Mouse (Mus musculus) common myeloid progenitor, adult 5-6 weeks (primary cell): Measurements from ENCODE around the gene Tfap4. TPM values are rescaled to one million over a fixed set of nuclear protein-coding genes. Genes with fewer than 3 reads are reported as not detected.
A peak's percentile ranks its signal among the peaks of the same experiment; 100 is the strongest.
"Not testable (repeated sequence)": the region's sequence is repeated elsewhere in the genome, so short reads cannot be mapped to it uniquely, and the experiment has no call there.

Experiments used
- ATAC-seq: replicated peaks from 2 replicates; pipeline ENCODE4 v1.8.0; 2016; ENCODE audit warnings: low read depth, mild to moderate bottlenecking, moderate TSS enrichment, inconsistent platforms; ENCODE audit not compliant: poor library complexity, severe bottlenecking
- total RNA-seq: library from RNA; stranded (forward); fragments of 200-1000, 187-1606 nt; gene quantifications from 2 replicates; pipeline ENCODE4 v1.2.3, GENCODE M21; 2017

Tfap4 gene
- total RNA-seq, 1 experiment from 2014 or later: 60.7 TPM

DNA sequence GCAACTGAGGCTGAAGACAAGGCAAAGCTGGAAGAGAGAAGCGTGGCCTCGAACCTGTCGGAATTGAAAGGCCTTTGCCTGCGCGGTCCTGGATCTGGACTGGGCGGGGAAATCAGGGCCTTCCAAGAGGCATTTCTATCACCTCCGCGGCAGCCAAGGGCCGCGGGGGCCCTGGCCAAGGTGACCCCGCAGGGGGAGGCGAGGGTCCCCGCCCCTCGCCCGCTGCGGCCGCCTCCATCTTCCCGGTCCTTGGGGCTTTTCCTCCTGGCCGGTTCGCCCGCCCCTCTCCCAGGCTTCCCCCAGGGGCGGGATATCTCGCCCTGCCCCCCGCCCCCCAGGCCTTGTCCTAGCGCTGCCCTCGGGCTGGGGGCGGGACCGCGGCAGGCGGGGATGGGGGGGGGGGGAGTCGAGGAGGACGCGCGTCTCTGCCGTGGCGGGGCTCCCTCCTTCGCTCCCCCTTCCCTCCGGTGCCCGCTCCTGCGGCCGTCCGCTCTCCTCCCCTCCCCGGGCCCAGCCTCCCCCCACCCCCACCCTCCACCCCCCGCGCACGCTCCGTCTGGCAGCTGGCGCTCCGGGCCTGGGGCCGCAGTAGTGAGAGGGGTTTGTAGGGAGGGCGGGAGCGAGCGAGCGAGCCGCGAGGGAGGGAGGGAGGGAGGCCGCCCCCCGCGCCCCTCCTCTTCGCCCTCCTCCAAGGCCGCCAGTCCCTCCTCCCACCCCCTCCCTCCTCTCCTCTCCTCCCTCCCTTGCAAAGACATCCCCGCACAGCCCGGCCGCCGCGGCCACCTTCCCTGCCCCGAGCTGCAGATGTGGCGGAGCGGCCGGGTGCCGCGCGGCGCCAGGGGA, 34.5 kb upstream of the Tfap4 start, which contains the start of gene Glis2:
Gene Glis2, plus strand, starts transcription at position 743 of the 843 bp plus-strand sequence.
- ATAC-seq: peak; percentile 28

DNA sequence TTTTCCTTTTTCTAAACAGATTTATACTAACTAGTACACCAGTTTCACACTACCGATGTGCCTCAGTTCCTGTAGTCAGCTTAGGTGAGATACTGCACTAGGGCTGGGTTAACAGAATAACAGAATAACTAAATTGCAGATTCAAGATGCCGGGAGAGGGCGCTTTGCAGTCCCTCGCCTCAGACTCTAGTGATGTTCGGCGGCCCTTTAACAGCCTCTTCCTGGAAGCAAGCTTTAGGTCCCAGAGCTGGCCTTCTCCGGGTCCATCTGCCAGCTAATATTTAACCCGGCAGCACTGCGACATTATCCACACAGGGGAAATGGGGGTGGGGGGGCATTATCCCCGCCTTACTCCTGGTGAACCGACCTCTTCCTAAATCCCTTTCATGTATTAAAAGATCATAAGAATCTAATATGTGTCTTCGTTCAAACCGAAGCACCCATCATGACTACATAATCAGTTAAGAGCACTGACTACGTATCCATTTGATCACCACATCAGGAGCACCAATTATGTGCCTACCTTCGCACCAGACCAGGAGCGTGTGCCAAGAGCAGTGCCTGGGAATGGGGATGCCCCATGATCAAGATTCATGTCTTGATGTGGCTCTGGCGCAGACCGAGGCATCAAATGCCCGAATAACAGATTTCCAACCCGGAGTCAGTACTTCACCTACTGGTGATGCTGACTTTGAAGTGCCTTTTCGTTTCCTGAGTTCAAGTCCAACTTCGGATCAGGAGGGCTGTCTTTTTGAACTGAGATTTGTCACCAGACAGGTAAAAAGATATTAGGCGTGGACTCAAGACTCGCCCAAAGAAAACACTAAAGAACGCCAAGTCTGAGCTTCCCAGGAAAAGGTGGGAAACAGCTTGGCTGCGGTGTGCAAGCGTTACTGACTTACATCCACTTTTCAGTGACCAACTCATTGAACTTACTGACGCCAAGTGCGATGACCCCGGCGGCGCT, 33.5 kb upstream of the Tfap4 start:
- peak; percentile 51 for ATAC-seq

DNA sequence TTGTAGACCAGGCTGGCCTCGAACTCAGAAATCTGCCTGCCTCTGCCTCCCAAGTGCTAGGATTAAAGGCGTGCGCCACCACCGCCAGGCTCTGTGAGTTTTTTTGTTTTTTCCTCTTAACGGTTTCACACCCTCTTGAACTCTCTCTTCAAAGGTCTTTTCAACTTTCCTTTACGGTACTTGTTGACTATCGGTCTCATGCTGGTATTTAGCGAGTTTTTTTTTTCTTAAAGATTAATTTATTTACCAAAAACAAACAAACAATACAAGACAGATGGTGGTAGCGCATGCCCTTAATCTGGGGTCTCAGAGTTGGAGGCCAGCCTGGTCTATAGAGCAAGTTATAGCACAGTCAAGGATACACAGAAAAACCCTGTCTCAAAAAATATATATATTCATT, 30.6 kb upstream of the Tfap4 start:
- ATAC-seq: no peak

GRCm38 (mm10) chr16:4587516-4588210, 28.0 kb upstream of the Tfap4 start:
- ATAC-seq: no peak

DNA sequence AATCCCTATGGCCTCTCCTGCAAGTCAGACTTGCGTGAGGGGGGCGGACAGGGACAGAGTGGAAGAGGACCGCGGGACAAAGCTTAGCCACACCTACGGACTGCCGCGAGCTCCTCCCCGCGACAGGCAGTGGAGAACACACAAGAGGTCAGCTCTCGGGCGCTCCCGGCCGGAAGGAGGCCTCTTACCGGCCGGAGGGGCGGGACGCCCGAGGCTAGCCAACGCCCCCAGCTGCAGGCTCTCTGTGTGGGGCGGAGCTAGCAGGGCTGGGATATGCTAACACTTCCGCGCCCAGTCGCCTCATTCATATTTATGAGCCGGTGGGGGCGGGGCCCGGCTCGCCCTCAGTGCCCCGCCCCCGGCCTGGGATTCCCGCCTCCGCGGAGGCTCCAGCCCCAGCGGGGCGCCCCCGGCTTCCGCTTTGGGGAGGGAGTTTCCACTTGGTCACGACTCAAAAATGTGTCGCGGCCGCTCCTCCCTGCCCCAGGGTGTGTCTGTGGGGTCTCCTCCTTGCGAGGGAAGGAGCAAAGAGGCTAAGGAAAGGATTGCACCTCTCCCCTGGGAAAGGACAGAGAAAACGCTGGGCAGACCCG, 27.0 kb upstream of the Tfap4 start:
- ATAC-seq: peak; percentile 94

- ATAC-seq: peak; percentile 4; the same call in 1 of the 2 replicates
These were observed 26.2 kb upstream of the Tfap4 start for GRCm38 (mm10) chr16:4585642-4586530.

DNA sequence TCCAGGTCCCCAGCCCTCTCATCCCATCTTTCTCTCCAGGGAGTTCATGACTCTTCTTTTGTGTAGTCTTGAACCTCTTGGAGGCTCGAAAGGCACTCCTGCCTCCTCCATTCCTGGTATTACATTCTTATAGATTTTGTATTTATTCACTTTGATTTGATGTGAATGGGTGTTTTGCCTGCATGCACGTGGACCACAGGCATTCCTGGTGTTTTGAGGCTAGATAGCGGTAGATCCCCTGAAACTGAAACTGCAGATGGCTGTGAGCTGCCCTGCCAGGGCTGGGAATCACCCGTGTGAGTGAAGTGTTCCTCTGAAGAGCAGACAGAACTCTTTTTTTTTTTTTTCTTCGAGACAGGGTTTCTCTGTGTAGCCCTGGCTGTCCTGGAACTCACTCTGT, 24.8 kb upstream of the Tfap4 start:
- no peak for ATAC-seq

DNA sequence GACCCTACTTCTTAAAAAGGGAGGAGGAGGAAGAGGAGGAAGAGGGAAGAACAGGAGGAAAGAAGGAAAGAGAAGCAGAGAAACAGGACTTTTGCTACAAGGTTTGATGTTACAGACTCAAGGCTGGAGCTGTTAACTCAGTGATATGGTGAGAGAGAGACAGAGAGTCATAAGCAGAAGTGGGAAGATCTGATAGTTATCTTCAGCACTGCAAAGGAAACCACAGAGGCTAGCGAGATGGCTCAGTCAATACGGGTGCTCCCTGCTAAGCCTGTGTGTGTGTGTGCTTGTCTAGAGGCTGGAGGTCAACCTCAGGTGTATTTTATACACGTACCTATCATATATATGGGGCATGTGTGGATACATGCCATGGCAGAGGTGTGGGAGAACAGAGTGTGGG, 24.2 kb upstream of the Tfap4 start:
- peak; percentile 59 for ATAC-seq

DNA sequence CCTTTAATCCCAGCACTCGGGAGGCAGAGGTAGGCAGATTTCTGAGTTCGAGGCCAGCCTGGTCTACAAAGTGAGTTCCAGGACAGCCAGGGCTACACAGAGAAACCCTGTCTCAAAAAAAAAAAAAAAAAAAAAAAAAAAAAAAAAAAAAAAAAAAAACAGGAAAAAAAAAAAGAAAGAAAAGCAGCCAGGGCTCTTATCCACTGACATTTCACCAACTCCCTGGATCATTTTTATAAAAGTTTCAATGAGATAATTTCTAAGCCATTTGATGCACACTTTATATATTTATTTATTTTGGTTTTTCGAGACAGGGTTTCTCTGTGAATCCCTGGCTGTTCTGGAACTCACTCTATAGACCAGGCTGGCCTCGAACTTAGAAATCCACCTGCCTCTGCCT, 21.5 kb upstream of the Tfap4 start:
- ATAC-seq: not testable (repeated sequence)

DNA sequence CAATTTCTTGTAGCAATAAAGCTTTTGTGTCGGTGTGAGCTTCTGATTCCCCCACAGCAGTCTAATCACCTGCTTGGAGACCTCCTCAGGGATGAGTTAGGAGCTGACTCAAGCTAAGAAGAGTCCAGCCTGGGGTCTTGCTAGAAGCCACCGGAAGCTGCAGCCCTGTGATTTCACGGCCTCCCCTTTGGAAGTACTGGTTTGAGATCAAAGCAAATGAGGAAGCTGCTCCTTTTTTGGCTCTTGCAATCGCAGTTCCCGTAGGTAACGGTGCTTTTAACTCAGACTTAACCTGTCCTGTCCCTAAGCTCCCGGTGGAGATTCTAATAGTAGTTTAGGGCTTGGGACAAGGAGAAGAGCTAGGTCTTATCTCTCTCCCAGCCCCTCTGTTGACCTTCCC, 19.0 kb upstream of the Tfap4 start:
- ATAC-seq: 0 out of 2 replicates have a peak, but pooled peaks have one; percentile 20

GRCm38 (mm10) chr16:4576873-4577272, 17.2 kb upstream of the Tfap4 start:
- ATAC-seq: peak; percentile 98

GRCm38 (mm10) chr16:4576038-4576437, 16.4 kb upstream of the Tfap4 start:
- ATAC-seq: no peak

GRCm38 (mm10) chr16:4570737-4571136, 11.1 kb upstream of the Tfap4 start:
- ATAC-seq: no peak

GRCm38 (mm10) chr16:4567912-4568311, 8.3 kb upstream of the Tfap4 start:
- peak; percentile 89 for ATAC-seq

- peak; percentile 33 for ATAC-seq
These were observed 695 bp upstream of the Tfap4 start for GRCm38 (mm10) chr16:4560145-4560952.

- peak; percentile 3 for ATAC-seq
These were observed 548 bp downstream of the Tfap4 start for GRCm38 (mm10) chr16:4558980-4559631.

DNA sequence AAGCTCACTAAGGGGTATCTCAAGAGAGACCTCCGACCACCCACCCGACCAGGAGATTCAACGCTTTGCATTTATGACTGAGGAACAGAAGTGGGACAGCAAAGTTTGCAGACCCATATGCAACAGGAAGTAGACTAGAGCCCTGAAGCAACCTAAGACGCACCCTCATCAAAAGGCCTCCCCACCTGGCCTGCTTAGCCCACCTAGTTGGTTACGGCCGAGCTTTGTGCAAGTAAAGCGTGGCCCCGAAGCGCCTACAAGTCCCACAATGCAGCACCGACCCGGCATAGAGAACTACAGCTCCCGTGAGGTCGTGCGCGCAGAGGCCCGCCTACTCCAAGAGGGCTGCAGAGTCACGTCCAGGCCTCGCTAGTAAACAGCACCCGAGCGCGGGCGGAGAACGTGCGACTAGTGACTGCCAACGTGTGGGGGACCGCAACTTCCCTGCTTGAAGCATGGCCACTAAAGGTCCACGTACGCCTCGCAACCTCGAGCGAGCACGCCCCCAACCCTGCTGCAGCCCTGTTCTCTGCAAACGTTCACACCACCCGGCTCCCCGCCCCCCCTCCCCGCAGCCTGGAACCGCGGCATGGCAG, 1.2 kb downstream of the Tfap4 start:
- ATAC-seq: peak; percentile 73
